Mouse (Mus musculus) lung, adult 18-20 months (tissue): ENCODE results near the gene Rxfp1.

ENCODE experiments used
- DNase-seq, 2 experiments: peaks; one replicate each; pipeline ENCODE4 v3.0.0; 2022; ENCODE audit warnings: mixed read lengths in 2 of 2

Rxfp1 gene

GRCm38 (mm10) chr3:79670556-79670955 is 67.1 kb downstream of the Rxfp1 start:
- DNase-seq, result no peak

GRCm38 (mm10) chr3:79664787-79665408 is 72.8 kb downstream of the Rxfp1 start:
- DNase-seq, result peak in 1 of 2 experiments; percentile 34

GRCm38 (mm10) chr3:79656682-79657081 is 81.0 kb downstream of the Rxfp1 start:
- DNase-seq, result no peak

GRCm38 (mm10) chr3:79652129-79652528 is 85.6 kb downstream of the Rxfp1 start:
- DNase-seq, result no peak

GRCm38 (mm10) chr3:79629416-79629730 is 108.3 kb downstream of the Rxfp1 start, which contains the start of gene Etfdh:
Etfdh (minus strand) TSS chr3:79629500.
- peak; percentile 55 to 59 for DNase-seq

GRCm38 (mm10) chr3:79628561-79629415 is 108.9 kb downstream of the Rxfp1 start, which contains the start of gene 4930579G24Rik:
4930579G24Rik (plus strand) TSS chr3:79629079.
- DNase-seq, result peak; percentile 98

GRCm38 (mm10) chr3:79628182-79628560 is 109.5 kb downstream of the Rxfp1 start:
- DNase-seq, result no peak

- no peak for DNase-seq
Observed at GRCm38 (mm10) chr3:79627484-79628181, 110.0 kb downstream of the Rxfp1 start.

GRCm38 (mm10) chr3:79609886-79610285 is 127.8 kb downstream of the Rxfp1 start:
- no peak for DNase-seq

GRCm38 (mm10) chr3:79595468-79595867 is 142.2 kb downstream of the Rxfp1 start:
- DNase-seq, result no peak

GRCm38 (mm10) chr3:79591793-79592471 is 145.7 kb downstream of the Rxfp1 start:
- no peak for DNase-seq
